ENCODE assay signal across 10 mouse cellular contexts in genomic region chr5:144752432-144752831, GRCm38 (mm10). TPM values are rescaled to one million over a fixed set of nuclear protein-coding genes. Genes with fewer than 3 reads are reported as not detected.
DNase-seq lines count a peak whose midpoint lies in the region; ATAC-seq and TF ChIP-seq lines count a peak whose summit lies in the region.
"Had no signal": no experiment of that assay in that cellular context is flagged by ENCODE, and none has a peak within 500 bp of the region (broad histone marks: within the 10 kb centered on the region; RNA-seq: fewer than 3 reads in every experiment).

No protein-coding gene starts in this region.

- H3K9me3 ChIP-seq in ES-E14 (ENCODE audit: control insufficient read depth, insufficient read depth, low read depth, low read length), result no peaks in the 10 kb centered on the region
- no peaks in the 10 kb centered on the region for H3K9me3 ChIP-seq in limb, embryonic 10.5 days (replicated peaks)
- no peaks in the 10 kb centered on the region for H3K9me3 ChIP-seq in forebrain, embryonic 16.5 days (ENCODE audit: control insufficient read depth, low read length)

- peaks cover 2 to 5% of the 10 kb centered on the region in 2 experiments; a peak in 2 of 4 replicates for H3K4me1 ChIP-seq in ES-E14 (ENCODE audit: control insufficient read depth in 2 of 2, insufficient read depth in 2 of 2, low read length in 2 of 2, poor library complexity in 1 of 2)
- peaks cover 6% of the 10 kb centered on the region for H3K4me1 ChIP-seq in limb, embryonic 10.5 days
- H3K4me1 ChIP-seq in forebrain, embryonic 16.5 days (replicated peaks; ENCODE audit: control insufficient read depth, insufficient read depth, low read length), result no peaks in the 10 kb centered on the region

- in situ Hi-C loops in ES-E14 (cut with MboI; ENCODE audit: low sequenced_read_pairs in 2 of 2, unreplicated experiment in 2 of 2), result no loop called here

- no peak overlapping the region for H3K27ac ChIP-seq in ES-E14 (ENCODE audit: insufficient read depth, low read depth, low read length, poor library complexity, severe bottlenecking)
- peak overlapping the region; percentile 53; the same call in 1 of the 2 replicates for H3K27ac ChIP-seq in limb, embryonic 10.5 days
- no peak overlapping the region for H3K27ac ChIP-seq in forebrain, embryonic 16.5 days (ENCODE audit: low read length)

- no peak overlapping the region for H3K4me3 ChIP-seq in ES-E14 (ENCODE audit: insufficient read depth in 1 of 2, low read depth in 1 of 2, low read length in 2 of 2, poor library complexity in 1 of 2, severe bottlenecking in 1 of 2)
- no peak overlapping the region for H3K4me3 ChIP-seq in limb, embryonic 10.5 days
- no peak overlapping the region for H3K4me3 ChIP-seq in forebrain, embryonic 16.5 days (replicated peaks; ENCODE audit: low read length)

- no peaks in the 10 kb centered on the region for H3K36me3 ChIP-seq in ES-E14 (ENCODE audit: control insufficient read depth, insufficient read depth, low read length, poor library complexity, severe bottlenecking)
- no peaks in the 10 kb centered on the region for H3K36me3 ChIP-seq in limb, embryonic 10.5 days
- H3K36me3 ChIP-seq in splenic B cell, adult 2 months (ENCODE audit: control insufficient read depth, insufficient read depth, low read length, poor library complexity, severe bottlenecking), result no peaks in the 10 kb centered on the region
- H3K36me3 ChIP-seq in forebrain, embryonic 16.5 days (ENCODE audit: control insufficient read depth, insufficient read depth), result 0 out of 2 replicates have a peak, but pooled peaks cover 2% of the 10 kb centered on the region

- no peaks in the 10 kb centered on the region for H3K27me3 ChIP-seq in limb, embryonic 10.5 days (ENCODE audit: low read depth, poor library complexity, severe bottlenecking)
- no peaks in the 10 kb centered on the region for H3K27me3 ChIP-seq in splenic B cell, adult 2 months (ENCODE audit: control insufficient read depth, insufficient read depth, low read length, poor library complexity, severe bottlenecking)
- H3K27me3 ChIP-seq in forebrain, embryonic 16.5 days (replicated peaks; ENCODE audit: control insufficient read depth, insufficient read depth, low read length), result no peaks in the 10 kb centered on the region

- no peak for ATAC-seq in forebrain, embryonic 16.5 days

- 11% methylated on average over 5 of the region's 5 CpGs for WGBS in limb, embryonic 10.5 days
- WGBS in forebrain, embryonic 16.5 days, result 30% methylated on average over 5 of the region's 5 CpGs

- peak; percentile 16 for DNase-seq in kidney, adult 9 months
- no peak for DNase-seq in kidney, adult 18-20 months
- peak; percentile 63 for DNase-seq in ES-E14 (ENCODE audit: low read depth, low spot score)
- no peak for DNase-seq in limb, embryonic 10.5 days (ENCODE audit: low spot score)
- peak; percentile 37 for DNase-seq in splenic B cell, adult 2 months (ENCODE audit: low read depth, low spot score)
- DNase-seq in frontal cortex, postnatal 25 days (ENCODE audit: low spot score in 2 of 2), result no peak
- no peak for DNase-seq in left cerebral cortex, adult 8-10 months (ENCODE audit: low spot score in 2 of 2)

- no peak overlapping the region for H3K9ac ChIP-seq in ES-E14 (ENCODE audit: insufficient read depth, low read depth, low read length, poor library complexity, severe bottlenecking)
- H3K9ac ChIP-seq in forebrain, embryonic 16.5 days (replicated peaks; ENCODE audit: low read depth, low read length), result no peak overlapping the region

- H3K4me2 ChIP-seq in forebrain, embryonic 16.5 days (ENCODE audit: low read length), result no peak overlapping the region

TF ChIP-seq in ES-E14, 5 proteins besides CTCF, POLR2A, EP300 and RAD21:
- TF ChIP-seq HCFC1 (IDR thresholded peaks at IDR 0.05; ENCODE audit: borderline replicate concordance, insufficient read depth, low read length) (no peak), CHD2 (IDR thresholded peaks at IDR 0.05; ENCODE audit: low read depth, low read length) (no peak), ZNF384 (IDR thresholded peaks at IDR 0.05; ENCODE audit: low read depth, low read length) (no peak), ZC3H11A (IDR thresholded peaks at IDR 0.05; ENCODE audit: borderline replicate concordance, low read depth, low read length) (no peak), MAFK (IDR thresholded peaks at IDR 0.05; ENCODE audit: insufficient read depth, low read depth, low read length) (no peak)
TF ChIP-seq in ES-E14: peak in this region for 0.

RNA-seq across cellular contexts. Expression of gene Tmem130, which starts 9.2 kb away (rescaled TPM):
- 1.4 and 2.1 TPM in 2 replicates for total RNA-seq in ES-E14 (2012; rRNA removed)
- polyA plus RNA-seq in limb, embryonic 10.5 days (2016; fragmentation: Nextera tagmentation; extraction: Ambion mirVana), result 0.11 and 0.16 TPM in 2 replicates
- 124 and 229 TPM in 2 replicates for polyA plus RNA-seq in forebrain, embryonic 16.5 days (2015; fragmentation: Nextera tagmentation; extraction: Ambion mirVana)
- total RNA-seq in left cerebral cortex, adult 8-10 months (2022), result 100 to 1,000 TPM; 187 to 205 (median 196) TPM
- total RNA-seq: liver, adult 2 months; MEL had no signal

RNA-seq across cellular contexts. Expression of gene Trrap, which starts 15.1 kb away (rescaled TPM):
- total RNA-seq in ES-E14 (2012; rRNA removed), result 104 and 105 TPM in 2 replicates
- polyA plus RNA-seq in limb, embryonic 10.5 days (2016; fragmentation: Nextera tagmentation; extraction: Ambion mirVana), result 82.4 and 91.9 TPM in 2 replicates
- polyA plus RNA-seq in forebrain, embryonic 16.5 days (2015; fragmentation: Nextera tagmentation; extraction: Ambion mirVana), result 73.7 and 80.4 TPM in 2 replicates
- 100 to 1,000 TPM; 136 to 161 (median 156) TPM for total RNA-seq in left cerebral cortex, adult 8-10 months (2022)

Comparison
In these comparisons a context has a peak if more than half of its experiments do, and no peak if none do; other contexts are left out.
1. DNase-seq: peak in kidney, adult 9 months (single experiment), ES-E14 (single experiment) and splenic B cell, adult 2 months (single experiment); none in kidney, adult 18-20 months (single experiment), limb, embryonic 10.5 days (single experiment), frontal cortex, postnatal 25 days (0 of 2) and left cerebral cortex, adult 8-10 months (0 of 2).
2. RNA of gene Tmem130, which starts 9.2 kb away (total RNA-seq): 187 to 205 TPM in left cerebral cortex, adult 8-10 months; 1.4 to 2.1 TPM in ES-E14; every median in the first group is over 10 times any median in the second.